ENCODE assay signal across 16 mouse cellular contexts in genomic region chr17:29865914-29866313, GRCm38 (mm10).
"Had no signal": no experiment of that assay in that cellular context is flagged by ENCODE, and none has a peak within 500 bp of the region (broad histone marks: within the 10 kb centered on the region; RNA-seq: fewer than 3 reads in every experiment).

No protein-coding gene starts in this region.

- H3K27me3 ChIP-seq: liver, embryonic 12.5 days; midbrain, embryonic 13.5 days; midbrain, embryonic 15.5 days; neural tube, embryonic 12.5 days; stomach, embryonic 15.5 days had no signal

- DNase-seq: lung, postnatal 14 days; lung, postnatal 36 days; right cerebral cortex, postnatal 14 days; thymus, adult 2 months; thymus, postnatal 25 days; thymus, postnatal 4 days had no signal

- H3K27ac ChIP-seq: liver, embryonic 12.5 days; liver, embryonic 14.5 days; midbrain, embryonic 13.5 days; midbrain, embryonic 15.5 days; neural tube, embryonic 12.5 days; stomach, embryonic 15.5 days; stomach, postnatal 0 days had no signal

- H3K4me3 ChIP-seq: liver, embryonic 12.5 days; megakaryocyte, embryonic 14.5 days; midbrain, embryonic 13.5 days; midbrain, embryonic 15.5 days; neural tube, embryonic 12.5 days; stomach, embryonic 15.5 days had no signal

- ATAC-seq: liver, embryonic 12.5 days; lung, postnatal 0 days; midbrain, embryonic 13.5 days; midbrain, embryonic 15.5 days had no signal

- H3K4me2 ChIP-seq: liver, embryonic 12.5 days; midbrain, embryonic 11.5 days; midbrain, embryonic 13.5 days; midbrain, embryonic 15.5 days; neural tube, embryonic 12.5 days; stomach, embryonic 15.5 days had no signal

- H3K4me1 ChIP-seq: midbrain, embryonic 15.5 days; neural tube, embryonic 12.5 days had no signal

- H3K36me3 ChIP-seq: liver, embryonic 12.5 days; midbrain, embryonic 15.5 days; neural tube, embryonic 12.5 days; stomach, embryonic 15.5 days had no signal

- H3K9me3 ChIP-seq: midbrain, embryonic 13.5 days; midbrain, embryonic 15.5 days; stomach, embryonic 15.5 days had no signal

- H3K9ac ChIP-seq: liver, embryonic 12.5 days; liver, embryonic 14.5 days; midbrain, embryonic 13.5 days; midbrain, embryonic 15.5 days; neural tube, embryonic 12.5 days; stomach, embryonic 15.5 days had no signal
